Mouse (Mus musculus) fat pad, adult 2 months (tissue): ENCODE results near the gene Pisd.
"Not testable (repeated sequence)": the region's sequence is repeated elsewhere in the genome, so short reads cannot be mapped to it uniquely, and the experiment has no call there.

Experiments used
- DNase-seq: peaks from one replicate; pipeline ENCODE4 v3.0.0-alpha.2; 2011; ENCODE audit warnings: low read depth, low spot score; ENCODE audit errors: extremely low read depth

Pisd gene

GRCm38 (mm10) chr5:32785313-32785915, at the start of gene Pisd:
Pisd (minus strand) TSS chr5:32785646.
- DNase-seq = peak; percentile 23

GRCm38 (mm10) chr5:32834497-32834896, 49.1 kb upstream of the Pisd start:
- no peak for DNase-seq

DNA sequence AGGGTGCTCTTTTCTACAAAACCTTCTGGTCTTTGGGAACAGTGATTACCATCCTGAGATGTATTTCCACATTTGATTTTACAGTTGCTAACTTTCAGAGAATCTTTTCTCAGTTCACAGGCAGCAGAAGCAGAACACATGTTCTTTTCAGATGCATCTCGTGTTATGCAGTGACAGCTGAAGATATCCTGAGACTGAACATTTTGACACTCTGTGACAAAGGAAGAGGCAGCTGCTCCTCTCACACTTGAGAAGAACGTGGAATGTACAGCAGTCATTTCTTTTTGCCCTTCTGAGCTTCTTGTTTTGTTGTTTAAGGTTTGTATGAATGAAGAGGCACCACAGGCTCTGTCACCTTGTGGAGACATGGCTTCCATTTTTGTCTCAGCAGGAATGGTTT, 44.6 kb upstream of the Pisd start:
- DNase-seq = no peak

GRCm38 (mm10) chr5:32828766-32829165, 43.3 kb upstream of the Pisd start:
- DNase-seq = not testable (repeated sequence)

- DNase-seq = no peak
These were observed 41.6 kb upstream of the Pisd start, which contains the start of gene Gm20671 for GRCm38 (mm10) chr5:32827009-32827408. Gm20671 (minus strand) TSS chr5:32827109.

- DNase-seq = no peak
These were observed 35.0 kb upstream of the Pisd start for GRCm38 (mm10) chr5:32820471-32820870.

GRCm38 (mm10) chr5:32815396-32815795, 29.9 kb upstream of the Pisd start:
- no peak for DNase-seq

GRCm38 (mm10) chr5:32786454-32786853, 1.0 kb upstream of the Pisd start:
- not testable (repeated sequence) for DNase-seq

DNA sequence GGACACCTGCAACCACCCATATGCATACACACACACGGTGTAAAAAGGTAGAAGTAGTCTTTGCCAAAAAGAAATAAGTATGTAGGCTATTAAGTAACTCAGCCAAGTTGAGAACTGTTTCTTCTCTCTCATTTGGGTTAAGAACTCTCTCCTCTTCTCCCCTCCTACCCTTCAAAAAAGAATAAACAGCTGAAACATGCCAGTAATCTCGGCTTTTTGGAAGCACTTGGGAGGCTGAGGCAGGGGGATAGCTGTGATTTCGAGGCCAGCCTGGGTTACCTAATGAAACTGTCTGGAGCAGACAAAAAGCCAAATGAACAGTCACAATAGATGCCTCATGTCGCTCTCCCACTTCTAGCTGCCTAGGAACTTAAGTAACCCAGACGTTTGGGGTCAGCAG, 720 bp downstream of the Pisd start:
- DNase-seq = no peak

DNA sequence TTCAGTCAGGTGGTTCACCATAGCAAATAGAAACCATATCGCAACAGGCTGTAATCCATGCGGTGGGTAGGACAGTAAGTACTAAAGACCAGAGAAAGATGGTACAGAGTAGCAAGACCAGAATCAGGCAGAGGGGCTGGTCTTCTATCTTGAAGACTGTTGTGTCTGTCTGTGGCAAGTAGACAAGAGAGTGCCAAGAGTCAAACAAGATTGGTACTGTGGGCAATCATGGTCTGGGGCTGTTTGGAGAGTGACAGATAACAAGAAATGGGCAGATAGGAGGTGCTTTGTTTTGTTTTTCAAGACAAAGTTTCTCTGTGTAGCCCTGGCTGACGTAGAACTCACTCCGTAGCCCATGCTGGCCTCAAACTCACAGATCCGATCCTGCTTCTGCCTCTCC, 3.9 kb downstream of the Pisd start:
- DNase-seq = no peak

DNA sequence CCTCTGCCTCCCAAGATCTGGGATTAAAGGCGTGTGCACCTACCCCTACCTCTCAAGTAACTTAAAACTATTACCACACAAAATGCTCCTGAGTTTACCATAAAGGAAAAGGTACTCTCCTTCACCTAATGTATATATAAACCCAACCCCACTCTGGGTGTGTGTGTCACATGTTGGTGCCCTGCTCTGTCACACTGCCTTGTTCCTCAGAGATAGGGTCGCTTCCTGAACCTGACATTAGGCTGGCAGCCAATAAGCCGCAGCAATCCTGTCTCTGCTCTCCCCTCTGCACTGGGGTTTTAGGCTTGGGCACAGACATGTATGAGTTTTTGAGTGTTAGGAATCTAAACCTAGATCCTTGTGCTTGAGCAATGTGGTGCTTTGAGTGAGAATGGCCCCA, 7.3 kb downstream of the Pisd start:
- DNase-seq = no peak

DNA sequence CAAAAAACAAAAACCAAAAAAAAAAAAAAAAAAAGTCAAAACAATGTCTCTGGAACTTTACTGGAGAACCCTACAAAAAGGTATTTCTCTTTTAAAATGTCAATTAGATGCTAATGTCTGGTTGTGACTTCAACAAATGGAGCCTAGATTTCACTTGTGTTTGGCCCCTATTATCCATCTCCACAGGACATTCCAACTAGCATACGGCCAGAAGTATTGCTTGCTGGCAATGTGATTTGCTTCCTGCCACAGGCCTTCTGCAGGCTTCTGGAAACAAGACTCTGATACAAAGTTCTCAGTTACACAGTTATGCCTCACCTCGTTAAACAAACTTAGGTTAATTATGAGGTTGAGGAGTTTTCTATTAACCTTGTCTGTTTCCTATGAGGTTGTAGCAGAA, 13.1 kb downstream of the Pisd start:
- DNase-seq = no peak

GRCm38 (mm10) chr5:32767636-32768373, 17.6 kb downstream of the Pisd start:
- no peak for DNase-seq

GRCm38 (mm10) chr5:32767004-32767403, 18.4 kb downstream of the Pisd start:
- no peak for DNase-seq

- DNase-seq = no peak
These were observed 23.8 kb downstream of the Pisd start for GRCm38 (mm10) chr5:32761566-32762140.

DNA sequence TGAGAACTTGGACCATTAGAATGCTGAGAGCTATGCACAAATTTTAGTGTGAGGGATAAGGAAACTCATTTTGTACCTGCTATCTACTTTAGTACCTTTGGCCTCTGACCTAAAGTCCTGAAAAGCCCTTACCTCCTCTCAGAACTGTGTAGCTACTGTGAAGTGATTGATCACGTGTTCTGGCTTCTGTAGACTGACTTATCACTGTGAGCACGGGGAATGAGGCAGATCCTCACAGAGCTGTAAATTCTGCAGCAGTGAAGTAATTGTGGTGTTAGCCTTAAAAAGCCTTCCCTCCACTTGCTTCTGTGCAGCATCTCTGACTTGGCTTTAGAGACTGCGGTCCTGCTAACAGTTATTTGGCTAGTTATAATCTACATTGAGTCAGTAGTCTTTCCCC, 24.7 kb downstream of the Pisd start:
- no peak for DNase-seq

DNA sequence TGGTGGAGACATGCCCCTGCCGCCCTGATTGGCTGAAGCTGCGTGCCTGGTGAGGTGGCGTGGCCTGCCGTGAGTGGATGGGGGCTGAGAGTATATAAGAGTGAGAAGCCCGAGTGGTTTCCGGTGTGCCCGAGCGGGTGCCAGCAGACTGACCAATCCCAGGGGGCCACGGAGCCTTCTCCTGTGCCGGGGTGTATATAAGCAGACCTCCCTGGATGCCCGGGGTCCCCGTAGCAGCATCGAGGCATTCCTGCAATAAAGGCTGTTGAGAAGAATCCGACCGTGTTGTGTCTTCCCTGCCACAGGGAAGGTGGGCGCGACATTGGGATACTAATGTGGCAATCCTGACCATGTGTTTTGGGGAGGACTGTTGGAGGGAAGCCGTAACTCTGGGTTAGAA, 25.1 kb downstream of the Pisd start:
- not testable (repeated sequence) for DNase-seq

DNA sequence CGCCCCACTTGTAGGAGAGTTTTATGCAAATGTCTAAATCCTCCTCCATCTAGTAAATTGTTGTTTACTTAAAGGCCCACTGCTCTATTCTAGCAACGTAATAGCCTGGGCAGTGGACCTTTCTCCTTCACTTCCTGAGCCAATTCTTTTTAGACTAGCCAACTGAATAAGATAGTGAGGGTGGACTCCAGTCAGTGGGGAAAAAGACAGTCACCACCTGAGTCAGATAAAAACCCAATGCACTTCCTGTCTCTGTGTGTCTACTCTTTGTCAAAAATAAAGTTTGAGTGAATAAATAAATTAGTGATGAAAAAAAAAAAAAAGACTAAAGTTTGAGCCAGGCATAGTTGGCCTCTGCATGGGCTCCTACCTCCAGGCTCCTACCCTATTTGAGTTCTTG, 25.8 kb downstream of the Pisd start:
- no peak for DNase-seq

GRCm38 (mm10) chr5:32756141-32756540, 29.3 kb downstream of the Pisd start:
- DNase-seq = peak; percentile 65

DNA sequence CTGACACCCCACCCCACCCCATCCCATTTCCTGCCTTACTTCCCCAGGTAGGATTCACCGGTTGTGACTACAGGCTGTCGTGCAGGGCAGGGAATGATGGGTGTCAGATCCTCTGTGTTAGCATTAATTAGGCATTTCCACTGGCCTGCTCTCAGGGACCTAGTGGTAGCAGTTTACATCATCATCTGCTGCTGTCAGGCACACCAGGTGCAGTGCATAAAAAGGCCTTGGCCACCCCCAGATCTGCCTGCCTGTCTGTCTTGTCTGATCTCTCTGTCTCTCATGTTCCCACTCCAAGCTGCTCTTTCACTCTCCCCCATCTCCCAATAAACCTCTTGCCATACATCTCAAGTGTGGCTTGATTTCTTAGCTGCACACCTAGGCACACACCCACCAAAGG, 33.7 kb downstream of the Pisd start:
- no peak for DNase-seq

DNA sequence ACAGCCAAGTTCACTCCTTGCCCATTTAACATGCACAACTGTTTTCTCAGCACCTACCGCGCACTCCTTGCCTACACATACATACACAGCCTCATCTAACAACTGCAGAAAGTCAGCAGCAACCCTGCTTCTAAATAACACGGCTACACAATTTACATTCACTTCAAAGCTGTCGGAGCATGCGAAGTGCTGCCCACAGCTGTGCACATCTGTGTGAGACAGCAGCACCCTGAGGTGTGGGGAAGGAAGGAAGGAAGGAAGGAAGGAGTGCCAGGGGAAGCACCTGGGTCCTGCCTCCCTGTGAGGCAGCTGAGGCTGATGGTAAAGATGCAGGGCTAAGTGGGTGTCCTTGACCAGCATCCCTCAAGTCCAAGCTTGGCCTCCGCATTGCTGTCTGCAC, 36.5 kb downstream of the Pisd start:
- DNase-seq = no peak

- DNase-seq = no peak
These were observed 37.6 kb downstream of the Pisd start for GRCm38 (mm10) chr5:32747650-32748375.
